Mouse (Mus musculus): ENCODE data around the gene Dnah2.
A peak's percentile ranks its signal among the peaks of the same experiment; 100 is the strongest.
"Not testable (repeated sequence)": the region's sequence is repeated elsewhere in the genome, so short reads cannot be mapped to it uniquely, and the experiment has no call there.

The Dnah2 gene

DNA sequence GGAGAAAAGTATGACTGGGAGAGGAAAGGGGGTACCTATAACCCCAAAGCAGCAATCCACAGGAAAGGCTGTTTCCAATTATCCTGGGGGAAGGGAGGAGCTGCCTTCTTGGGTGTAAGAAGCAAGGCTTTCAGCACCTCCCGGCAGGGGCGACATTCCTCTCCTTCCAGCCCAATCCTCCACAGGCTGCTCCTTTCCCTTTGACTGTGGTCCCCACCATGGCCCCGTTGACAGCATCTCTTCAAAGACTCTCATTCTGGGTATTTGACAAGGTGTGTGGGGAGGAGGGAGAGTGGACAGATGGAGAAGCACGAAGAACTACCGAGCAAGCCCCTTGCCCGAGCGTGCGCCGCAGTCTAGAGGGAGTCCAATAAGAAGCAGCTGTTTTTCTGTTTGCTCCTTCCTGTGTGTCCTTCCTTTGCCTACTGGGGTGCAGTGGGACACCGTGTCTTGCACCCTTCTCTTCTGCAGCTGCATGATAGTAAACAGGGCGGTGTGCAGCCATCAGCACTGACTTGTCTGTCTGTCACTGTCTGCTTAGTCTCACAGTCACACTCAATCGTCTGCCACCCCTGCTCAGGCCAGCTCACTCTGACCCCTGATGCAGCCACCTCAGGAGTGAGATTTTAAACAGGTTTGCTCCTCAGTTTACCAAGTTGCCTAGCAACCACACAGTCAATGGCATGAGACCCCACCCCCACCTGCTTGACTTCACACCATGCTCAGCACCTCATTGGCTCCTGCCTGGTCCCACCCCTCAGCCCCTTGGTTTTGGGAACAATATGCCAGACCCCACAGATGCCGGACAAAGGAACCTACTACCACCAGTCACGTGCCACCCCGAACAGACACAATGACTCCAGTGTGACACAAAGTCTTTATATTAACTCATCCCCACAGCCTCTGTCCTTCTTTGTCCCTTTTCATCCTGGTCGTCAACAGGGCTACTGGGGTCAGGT is 12.3 kb upstream of the Dnah2 start:
- no peak for DNase-seq

GRCm38 (mm10) chr11:69559851-69560765 is 11.2 kb upstream of the Dnah2 start, which contains the start of gene Efnb3:
TSS of gene Efnb3 (minus strand) at chr11:69560205.
- no peak for DNase-seq

DNA sequence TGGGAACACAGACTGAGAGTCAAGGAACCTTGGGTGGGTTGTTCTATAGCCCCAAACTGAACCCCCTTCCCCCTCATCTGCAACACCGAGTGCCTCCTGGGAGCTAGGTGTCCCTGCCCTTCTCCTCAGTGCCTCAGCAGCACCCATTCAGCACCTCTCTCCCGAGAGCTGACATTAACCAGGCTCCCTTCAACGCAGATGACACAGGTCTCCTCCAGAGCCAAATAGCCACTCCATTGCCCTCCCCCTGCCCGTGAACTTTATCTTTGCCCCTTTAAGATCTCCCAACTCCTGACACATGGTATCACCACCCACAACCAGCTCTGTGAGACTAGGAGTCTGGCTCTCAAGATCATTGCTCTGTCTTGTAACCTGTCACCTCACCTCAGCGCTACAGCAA is 10.3 kb upstream of the Dnah2 start:
- no peak for DNase-seq

- DNase-seq = no peak
Measured at GRCm38 (mm10) chr11:69558756-69559155, 9.8 kb upstream of the Dnah2 start.

- DNase-seq = no peak
Measured at GRCm38 (mm10) chr11:69557381-69557958, 8.6 kb upstream of the Dnah2 start.

DNA sequence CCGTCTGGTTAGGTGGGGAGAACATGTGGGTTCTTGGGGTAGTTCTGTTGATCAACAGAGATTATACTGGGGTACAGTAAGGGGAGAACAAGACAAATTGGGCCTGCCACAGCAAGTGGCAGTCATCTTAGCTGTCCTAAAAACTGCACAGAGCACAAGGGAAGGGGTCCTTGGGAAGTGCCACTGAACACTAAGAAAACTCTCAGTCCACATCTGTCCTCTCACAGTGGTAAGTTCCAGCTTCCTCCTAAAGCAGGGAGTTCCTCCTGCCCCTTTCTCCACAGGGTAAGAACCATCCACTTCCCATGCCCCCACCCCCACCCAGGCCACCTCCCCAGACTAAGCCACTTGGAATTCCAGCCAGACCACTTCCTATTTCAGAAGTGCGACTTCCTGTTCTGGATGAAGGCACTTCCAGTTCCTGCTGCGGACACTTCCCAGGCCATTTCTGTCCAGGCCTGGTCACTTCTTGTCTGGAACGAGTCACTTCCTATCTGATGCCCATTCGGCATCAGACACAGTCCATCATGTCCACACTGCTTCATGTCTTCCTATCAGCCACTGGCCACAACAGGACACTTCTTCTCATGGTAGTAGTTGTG is 5.7 kb upstream of the Dnah2 start:
- DNase-seq = no peak

- DNase-seq = no peak
Measured at GRCm38 (mm10) chr11:69553341-69553721, 4.4 kb upstream of the Dnah2 start.

GRCm38 (mm10) chr11:69552622-69553340 is 3.9 kb upstream of the Dnah2 start:
- peak; percentile 43 for DNase-seq

DNA sequence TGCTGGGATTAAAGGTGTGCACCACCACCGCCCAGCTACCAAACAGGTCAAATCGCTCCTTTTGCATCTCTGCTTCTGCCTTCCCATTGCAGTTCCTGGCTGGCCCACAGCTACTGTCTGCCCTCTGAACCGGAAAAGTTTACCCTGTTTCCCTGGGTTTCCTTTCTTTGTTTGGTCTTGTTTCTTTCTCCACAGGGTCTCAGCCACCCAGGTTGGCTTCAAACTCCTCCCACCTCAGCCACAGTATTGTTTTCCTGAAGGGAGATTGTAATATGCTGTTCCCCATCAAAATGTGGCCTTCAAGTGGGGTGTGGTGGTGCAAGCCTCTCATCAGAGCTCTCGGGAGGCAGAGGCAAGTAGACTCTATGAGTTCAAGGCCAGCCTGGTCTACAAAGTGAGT is 2.4 kb upstream of the Dnah2 start:
- no peak for DNase-seq

GRCm38 (mm10) chr11:69547071-69547470 is 1.8 kb downstream of the Dnah2 start:
- peak; percentile 60 for DNase-seq

DNA sequence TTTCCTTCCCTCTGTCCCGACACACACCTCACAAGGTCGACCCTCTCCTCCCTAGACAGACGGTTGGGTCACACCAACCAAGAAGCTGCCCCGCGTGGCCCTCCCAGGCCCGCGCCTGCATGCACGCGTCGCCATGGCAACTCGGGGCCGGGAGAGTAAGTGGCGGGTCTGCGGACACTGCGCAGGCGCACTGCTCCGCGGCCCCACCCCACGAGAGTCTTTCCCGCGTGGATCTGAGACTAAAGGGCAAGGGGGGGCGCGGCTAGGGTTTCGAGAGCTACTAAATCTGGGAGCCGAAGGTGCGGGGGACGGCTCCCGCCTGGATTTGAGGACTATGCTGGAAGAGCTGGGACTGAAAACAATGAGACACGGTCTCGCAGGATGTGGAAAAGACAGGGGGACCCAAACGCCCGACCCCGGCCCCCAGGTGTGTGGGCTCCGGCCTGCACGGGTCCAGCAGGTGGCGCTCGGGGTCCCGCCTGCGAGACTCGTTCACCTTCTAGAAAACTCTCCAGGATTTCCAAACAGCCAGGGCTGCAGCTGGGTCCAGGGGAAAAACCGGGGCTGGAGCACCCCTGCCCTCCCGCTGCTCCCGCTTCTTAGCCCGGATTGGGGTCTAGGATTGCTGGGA is 2.4 kb downstream of the Dnah2 start:
- peak; percentile 83 for DNase-seq

DNA sequence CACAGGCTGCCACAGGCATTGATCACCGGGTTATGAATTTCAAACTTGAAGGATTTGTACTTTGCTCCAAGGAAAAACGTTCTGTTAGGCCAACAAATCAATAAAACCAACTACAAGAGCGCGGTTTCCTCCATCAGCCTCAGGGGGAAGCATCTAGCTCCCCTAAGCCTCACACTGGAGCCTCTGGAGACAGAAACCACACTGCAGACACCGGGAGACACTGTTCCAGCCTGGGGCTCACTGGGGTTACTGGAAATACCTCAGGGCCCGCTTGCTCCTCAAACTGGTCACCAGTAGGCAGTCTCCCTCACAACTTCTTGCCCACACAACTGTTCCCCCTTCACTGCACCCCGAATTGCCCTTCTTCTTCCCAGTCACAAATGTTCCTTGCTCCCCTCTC is 3.0 kb downstream of the Dnah2 start:
- DNase-seq = no peak

DNA sequence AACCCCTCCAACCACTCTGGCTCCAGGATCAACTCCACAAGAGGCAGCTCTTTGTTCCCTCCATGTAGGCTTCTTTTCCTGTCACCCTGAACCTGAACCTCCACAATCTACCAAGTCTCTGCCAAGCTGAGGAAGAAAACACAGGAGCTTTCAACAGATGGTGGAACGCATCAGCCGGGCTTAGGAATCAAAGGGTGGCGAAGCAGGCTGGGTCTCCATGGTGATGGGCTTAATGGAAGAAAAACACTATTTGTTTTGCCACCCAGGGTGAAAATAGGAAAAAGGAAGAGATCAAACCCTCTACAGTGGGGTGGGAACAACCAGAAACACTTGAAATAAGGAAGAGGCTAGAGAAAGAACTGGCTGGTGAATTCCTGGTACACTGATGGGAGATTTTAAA is 5.3 kb downstream of the Dnah2 start:
- DNase-seq = no peak

DNA sequence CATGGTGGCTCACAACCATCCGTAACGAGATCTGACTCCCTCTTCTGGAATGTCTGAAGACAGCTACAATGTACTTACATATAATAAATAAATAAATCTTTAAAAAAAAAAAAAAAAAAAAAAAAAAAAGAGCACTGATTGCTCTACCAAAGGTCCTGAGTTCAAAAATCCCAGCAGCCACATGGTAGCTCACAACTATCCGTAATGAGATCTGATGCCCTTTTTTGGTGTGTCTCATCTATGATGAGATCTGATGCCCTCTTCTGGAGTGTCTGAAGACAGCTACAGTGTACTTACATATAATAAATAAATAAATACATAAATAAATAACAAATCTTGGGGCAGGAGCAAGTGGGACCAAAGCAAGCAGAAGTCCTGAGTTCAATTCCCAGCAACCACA is 7.2 kb downstream of the Dnah2 start:
- DNase-seq = not testable (repeated sequence)

GRCm38 (mm10) chr11:69540700-69541099 is 8.2 kb downstream of the Dnah2 start:
- DNase-seq = no peak

GRCm38 (mm10) chr11:69534990-69535389 is 13.9 kb downstream of the Dnah2 start:
- no peak for DNase-seq

DNA sequence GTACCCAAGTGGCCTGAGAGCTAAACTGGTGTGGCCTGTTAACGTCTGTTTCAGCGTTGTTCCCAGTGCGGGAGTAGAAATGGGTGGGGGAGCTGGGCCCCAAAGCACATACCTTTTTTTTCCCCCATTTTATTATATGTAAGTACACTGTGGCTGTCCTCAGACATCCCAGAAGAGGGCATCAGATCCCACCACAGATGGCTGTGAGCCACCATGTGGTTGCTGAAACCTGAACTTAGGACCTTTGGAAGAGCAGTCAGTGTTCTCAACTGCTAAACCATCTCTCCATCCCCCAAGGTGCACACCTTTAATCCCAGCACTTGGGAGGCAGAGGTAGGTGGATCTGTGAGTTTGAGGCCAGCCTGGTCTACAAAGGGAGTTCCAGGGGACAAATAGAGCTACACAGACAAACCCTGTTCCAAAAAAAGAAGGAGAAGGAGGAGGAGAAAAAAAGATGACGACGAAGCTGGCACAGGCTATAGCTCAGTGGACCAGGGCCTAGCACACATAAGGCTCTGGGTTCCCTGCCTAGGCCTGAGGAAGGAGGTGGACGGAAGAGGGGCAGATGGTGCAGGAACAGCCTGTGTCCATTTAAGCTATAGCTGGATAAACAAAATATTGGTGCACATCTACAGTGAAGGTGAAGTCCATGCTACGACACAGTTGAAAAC is 16.3 kb downstream of the Dnah2 start:
- no peak for DNase-seq

DNA sequence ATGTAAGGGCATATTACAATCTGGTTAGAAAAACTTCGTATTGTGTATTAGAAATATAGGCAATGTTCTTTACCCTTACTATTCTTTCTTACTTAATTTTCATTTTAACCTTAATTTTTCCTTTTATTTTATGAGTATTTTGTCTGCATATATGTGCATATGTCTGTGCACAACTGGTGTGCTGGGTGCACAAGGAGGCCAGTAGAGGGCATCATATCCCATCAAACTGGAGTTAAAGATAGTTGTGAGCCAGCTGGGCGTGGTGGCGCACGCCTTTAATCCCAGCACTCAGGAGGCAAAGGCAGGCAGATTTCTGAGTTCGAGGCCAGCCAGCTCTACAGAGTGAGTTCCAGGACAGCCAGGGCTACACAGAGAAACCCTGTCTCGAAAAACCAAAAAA is 18.2 kb downstream of the Dnah2 start:
- not testable (repeated sequence) for DNase-seq

- DNase-seq = not testable (repeated sequence)
Measured at GRCm38 (mm10) chr11:69530281-69530680, 18.6 kb downstream of the Dnah2 start.

- DNase-seq = no peak
Measured at GRCm38 (mm10) chr11:69528031-69528390, 20.9 kb downstream of the Dnah2 start.

Data from thymus, postnatal 25 days (tissue).